8 mouse cellular contexts compared by ENCODE assay signal in genomic region chr19:7217162-7217925, GRCm38 (mm10). TPM values are rescaled to one million over a fixed set of nuclear protein-coding genes. Genes with fewer than 3 reads are reported as not detected.
DNase-seq lines count a peak whose midpoint lies in the region; ATAC-seq and TF ChIP-seq lines count a peak whose summit lies in the region.

TSS of gene Cox8a (minus strand) at chr19:7217616.

- peak within 1 kb of the TSS; percentile 89 for H3K4me3 ChIP-seq in hindbrain, embryonic 10.5 days
- H3K4me3 ChIP-seq in lung, postnatal 0 days (ENCODE audit: low read depth, low read length), result peak within 1 kb of the TSS; percentile 90

- H3K27ac ChIP-seq in hindbrain, embryonic 10.5 days, result peak within 1 kb of the TSS; percentile 95
- peak within 1 kb of the TSS; percentile 83 for H3K27ac ChIP-seq in lung, postnatal 0 days (ENCODE audit: low read length)

- H3K4me1 ChIP-seq in hindbrain, embryonic 10.5 days (replicated peaks), result peaks cover 30% of the 10 kb centered on the region
- H3K4me1 ChIP-seq in lung, postnatal 0 days (ENCODE audit: insufficient read depth, low read depth, low read length), result peaks cover 17% of the 10 kb centered on the region; the same call in 1 of the 2 replicates

- WGBS in hindbrain, embryonic 10.5 days, result under 1% methylated on average over 50 of the region's 50 CpGs
- WGBS in lung, postnatal 0 days, result under 1% methylated on average over 49 of the region's 50 CpGs

- ATAC-seq in frontal cortex, adult (ENCODE audit: low TSS enrichment), result peak; percentile 97
- ATAC-seq in lung, postnatal 0 days, result peak; percentile 97

- H3K9me3 ChIP-seq in hindbrain, embryonic 10.5 days, result peaks cover 10% of the 10 kb centered on the region
- H3K9me3 ChIP-seq in lung, postnatal 0 days (ENCODE audit: low read length), result no peaks in the 10 kb centered on the region

- peak; percentile 95 for DNase-seq in MN1 (ENCODE audit: low spot score)
- peak; percentile 98 for DNase-seq in cerebellum, adult 9-10 months
- peak; percentile 98 for DNase-seq in hindbrain, embryonic 10.5 days (ENCODE audit: low spot score)
- peak; percentile 98 for DNase-seq in layer of hippocampus, adult 9-11 months
- peak; percentile 99 for DNase-seq in lung, postnatal 0 days (ENCODE audit: low spot score)
- DNase-seq in ovary, postnatal 14 days (ENCODE audit: low spot score), result peak; percentile 92
- peak; percentile 91 for DNase-seq in thymus, postnatal 14 days

- H3K36me3 ChIP-seq in hindbrain, embryonic 10.5 days, result peaks cover 37% of the 10 kb centered on the region
- H3K36me3 ChIP-seq in lung, postnatal 0 days (ENCODE audit: insufficient read depth, low read length), result no peaks in the 10 kb centered on the region; the same call in 1 of the 2 replicates

- no peak for TF ChIP-seq CTCF in lung, postnatal 0 days (IDR thresholded peaks at IDR 0.05)

- H3K9ac ChIP-seq in lung, postnatal 0 days (replicated peaks; ENCODE audit: low read depth), result peak within 1 kb of the TSS; percentile 82

- peak within 1 kb of the TSS; percentile 78 for H3K4me2 ChIP-seq in lung, postnatal 0 days (replicated peaks; ENCODE audit: low read depth, low read length)

- no peaks in the 10 kb centered on the region for H3K27me3 ChIP-seq in hindbrain, embryonic 10.5 days (ENCODE audit: insufficient read depth, poor library complexity, severe bottlenecking)
- no peaks in the 10 kb centered on the region for H3K27me3 ChIP-seq in lung, postnatal 0 days (replicated peaks; ENCODE audit: insufficient read depth, low read length)

- TF ChIP-seq EP300 in lung, postnatal 0 days (IDR thresholded peaks at IDR 0.05), result peak; percentile 41; the same call in 1 of the 2 replicates

RNA-seq across cellular contexts. Expression of gene Cox8a, which starts in this region (rescaled TPM):
- 914 and 944 TPM in 2 replicates for polyA plus RNA-seq in hindbrain, embryonic 10.5 days (2016; fragmentation: Nextera tagmentation; extraction: Ambion mirVana)
- polyA plus RNA-seq in lung, postnatal 0 days (2015; fragmentation: Nextera tagmentation; extraction: Ambion mirVana), result 889 and 976 TPM in 2 replicates

Comparison
In these comparisons a context has a peak if more than half of its experiments do, and no peak if none do; other contexts are left out.
1. Peak in every context shown above with its lines: DNase-seq, ATAC-seq, H3K4me3 ChIP-seq and H3K27ac ChIP-seq.